Mouse (Mus musculus) layer of hippocampus, adult 18-20 months (tissue): ENCODE measurements around the gene Dnajc12. TPM values are rescaled to one million over a fixed set of nuclear protein-coding genes. Genes with fewer than 3 reads are reported as not detected.
"Not testable (repeated sequence)": the region's sequence is repeated elsewhere in the genome, so short reads cannot be mapped to it uniquely, and the experiment has no call there.

ENCODE experiments used
- DNase-seq, 2 experiments: peaks; one replicate each; pipeline ENCODE4 v3.0.0; 2022; ENCODE audit warnings: low spot score in 2 of 2
- long read RNA-seq: library from polyadenylated mRNA; stranded (forward); transcript quantifications from one replicate; pipeline ENCODE4 v2.0.0, GENCODE M21; 2021
- total RNA-seq, 2 experiments: library from RNA; stranded (reverse); gene quantifications; 2 replicates each; pipeline ENCODE4 v1.2.3; 2021

Dnajc12 gene
- total RNA-seq, result 10 to 100 TPM; 20.8 to 23.4 TPM
- long read RNA-seq, transcript Dnajc12-201 (5 exons, 3,025 nt), result major isoform, 24 of 28 reads
- long read RNA-seq, partial matches to known transcripts, result 1 of 28 reads
- long read RNA-seq, other reads (novel, unspliced or antisense), result 3 of 28 reads

DNA sequence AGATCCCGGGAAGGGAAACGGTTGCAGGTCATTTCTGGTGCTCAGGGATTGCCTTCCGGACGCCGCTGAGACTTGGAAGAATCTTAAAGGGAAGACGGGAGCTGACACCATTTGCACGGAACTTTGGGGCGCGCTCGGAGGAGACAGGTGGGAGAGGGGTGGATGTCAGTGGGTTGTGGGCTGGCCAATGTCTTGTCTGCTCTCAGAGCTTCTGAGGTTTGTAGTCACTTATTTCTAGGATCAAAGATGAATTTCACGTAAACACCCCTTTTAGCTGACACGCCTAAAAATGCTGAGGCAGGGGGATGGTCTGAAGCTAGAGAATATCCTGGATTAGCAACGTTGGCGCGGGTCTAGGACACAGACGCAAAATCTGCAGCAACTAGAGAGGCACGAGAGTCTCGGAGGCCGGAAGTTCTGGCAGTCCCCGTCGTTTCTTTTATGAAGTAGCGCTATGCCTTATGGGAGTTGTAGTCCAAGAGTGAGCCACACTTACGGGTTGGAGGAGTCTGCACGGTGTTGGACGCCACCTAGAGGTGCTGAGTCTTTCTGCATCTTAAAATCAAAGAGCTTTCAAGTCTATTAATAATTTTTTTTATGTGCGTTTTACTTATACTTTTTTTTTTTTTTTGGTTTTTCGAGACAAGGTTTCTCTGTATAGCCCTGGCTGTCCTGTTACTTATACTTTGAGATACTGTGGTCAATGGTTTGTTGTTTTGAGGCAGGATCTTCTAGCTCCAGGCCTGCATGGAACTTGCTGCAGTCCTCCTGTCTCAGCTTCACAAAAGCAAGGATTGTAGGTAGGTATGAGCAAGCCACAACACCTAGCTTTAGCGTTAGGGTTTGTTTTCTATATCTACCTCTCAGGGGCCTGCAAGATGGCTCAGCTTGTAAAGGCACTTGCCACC is at the start of gene Dnajc12:
TSS of gene Dnajc12 (plus strand) at position 72 of the 908 bp plus-strand sequence.
- peak; percentile 82 to 90 for DNase-seq

DNA sequence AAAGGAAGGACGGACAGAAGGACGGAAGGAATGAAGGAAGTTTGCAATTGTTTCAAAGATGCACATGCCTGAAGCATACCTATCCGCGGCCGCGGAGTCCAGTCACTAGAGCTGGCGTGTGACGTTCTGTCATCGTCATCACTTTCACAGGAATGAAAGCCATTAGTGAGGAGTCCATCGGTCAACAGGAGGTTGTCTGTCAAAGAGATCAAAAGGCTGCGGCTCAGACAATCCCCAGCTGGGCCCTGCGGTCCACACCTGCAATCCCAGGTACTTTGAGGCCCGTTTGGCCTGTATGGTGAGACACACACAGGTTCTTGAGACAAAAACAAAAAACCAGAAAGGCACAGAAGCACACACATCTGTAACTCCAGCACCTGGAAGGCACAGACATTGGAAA is 45.3 kb upstream of the Dnajc12 start:
- DNase-seq, result no peak

DNA sequence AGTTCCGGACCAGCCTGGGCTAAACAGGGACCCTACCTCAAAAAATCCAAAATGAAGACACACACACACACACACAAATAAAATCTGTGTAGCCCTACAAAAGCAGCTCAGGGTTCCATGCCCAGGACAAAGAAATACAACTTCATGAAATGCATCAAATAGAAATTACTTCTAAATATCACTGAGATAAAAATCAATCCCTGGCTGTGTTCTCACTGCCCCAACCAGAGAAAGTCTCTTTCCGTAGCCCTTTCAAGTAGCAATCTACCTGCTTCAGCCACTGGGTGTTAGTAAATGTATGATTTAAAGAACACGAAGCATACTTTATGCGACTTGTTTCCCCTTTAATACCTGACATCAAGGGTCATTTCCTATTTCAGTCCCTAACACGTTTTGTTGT is 44.9 kb upstream of the Dnajc12 start:
- DNase-seq, result no peak

DNA sequence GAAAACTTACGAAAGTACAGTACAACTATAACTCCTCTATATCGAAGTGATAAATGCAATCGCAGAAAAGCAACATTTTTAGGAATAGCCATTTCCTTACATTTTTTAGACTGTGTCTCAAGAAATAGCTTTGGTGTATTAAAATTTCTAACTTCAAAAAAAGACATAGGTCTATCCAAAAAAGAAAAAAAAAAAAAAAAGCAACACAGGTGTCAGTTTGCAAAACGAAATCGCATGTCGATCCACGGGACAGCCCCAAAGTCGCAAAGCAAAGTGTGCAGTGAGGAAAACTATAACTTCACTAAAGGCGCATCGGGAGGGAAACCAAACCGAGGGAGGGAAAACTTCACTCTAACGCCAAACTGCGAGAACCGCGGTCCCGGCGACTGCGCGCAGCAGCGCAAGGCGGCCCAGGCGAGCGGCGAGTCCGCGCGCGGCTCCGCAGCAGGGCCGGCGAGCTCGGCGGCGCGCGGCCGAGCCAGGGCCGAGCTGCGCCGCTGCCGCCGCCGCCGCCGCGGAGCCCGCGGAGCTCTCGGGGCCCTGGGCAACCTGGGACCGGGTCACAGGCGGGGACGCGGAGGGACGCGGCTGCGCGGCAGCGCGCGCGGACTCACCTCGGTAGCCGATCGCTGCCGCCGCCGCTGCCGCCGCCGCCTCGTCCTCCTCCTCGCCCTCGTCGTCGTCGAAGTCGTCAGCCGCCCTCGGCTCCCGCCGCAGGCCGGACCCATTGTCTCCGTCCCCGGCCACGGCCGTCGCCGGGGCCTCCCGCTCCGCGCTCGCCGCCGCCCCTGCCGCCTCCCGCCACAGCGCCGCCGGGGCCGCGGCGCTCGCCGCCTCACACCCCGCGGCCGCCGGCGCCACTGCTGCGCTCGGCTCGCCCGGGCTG is 44.0 kb upstream of the Dnajc12 start:
- peak; percentile 19 to 45 for DNase-seq

DNA sequence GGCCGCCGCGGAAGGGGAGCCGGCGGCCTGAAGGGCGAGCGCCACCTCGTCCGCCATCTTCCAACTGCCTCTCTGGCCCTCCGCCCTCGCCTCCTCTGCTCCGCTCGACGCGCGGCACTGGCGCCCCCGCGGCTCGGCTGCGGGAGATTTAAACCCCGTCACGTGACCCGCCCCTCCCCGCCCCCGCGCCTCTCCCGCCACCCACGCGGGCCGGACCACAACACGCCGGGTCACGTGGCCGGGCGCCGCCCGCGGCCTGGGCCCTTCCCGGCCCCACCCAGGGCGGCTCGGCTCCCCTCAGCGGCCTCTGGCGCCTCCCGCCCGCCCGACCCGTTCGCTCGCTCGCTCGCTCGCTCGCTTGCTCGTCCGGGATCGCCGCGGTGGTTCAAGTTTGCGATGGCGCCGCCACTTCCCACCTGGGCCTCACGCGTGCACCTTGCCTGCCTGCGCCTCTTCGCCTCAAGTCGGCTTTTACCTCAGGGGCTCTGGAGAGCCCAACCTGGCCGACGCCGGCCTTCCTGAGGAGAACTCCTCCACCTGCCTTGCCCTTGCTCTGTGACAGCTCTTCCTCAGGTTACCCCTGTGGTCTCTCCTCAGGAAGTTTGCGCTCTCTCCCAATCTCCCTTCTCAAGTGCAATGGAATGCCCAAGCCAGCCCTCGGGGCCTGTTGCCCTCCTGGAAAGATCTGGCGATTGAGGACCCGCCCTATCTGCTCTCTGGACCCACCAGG is 43.2 kb upstream of the Dnajc12 start:
- DNase-seq, result peak; percentile 71 to 85

DNA sequence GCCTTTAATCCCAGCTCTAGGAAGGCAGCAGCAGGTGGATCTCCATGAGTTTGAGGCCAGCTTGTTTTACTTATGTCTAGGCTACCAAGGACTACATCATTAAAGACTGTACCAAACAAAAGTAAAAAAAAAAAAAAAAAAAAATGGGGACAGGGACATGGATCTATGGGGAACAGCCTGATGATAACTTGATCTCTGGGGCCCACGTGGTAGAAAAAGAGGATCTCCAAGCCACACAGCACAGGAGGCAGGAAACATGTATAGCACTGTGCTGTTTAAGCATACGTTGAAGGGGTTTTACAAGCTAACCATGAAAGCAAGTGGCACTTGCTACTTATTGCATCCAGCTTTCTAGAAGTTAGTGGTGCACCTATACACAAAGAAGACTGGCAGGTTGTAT is 40.9 kb upstream of the Dnajc12 start:
- DNase-seq, result no peak

DNA sequence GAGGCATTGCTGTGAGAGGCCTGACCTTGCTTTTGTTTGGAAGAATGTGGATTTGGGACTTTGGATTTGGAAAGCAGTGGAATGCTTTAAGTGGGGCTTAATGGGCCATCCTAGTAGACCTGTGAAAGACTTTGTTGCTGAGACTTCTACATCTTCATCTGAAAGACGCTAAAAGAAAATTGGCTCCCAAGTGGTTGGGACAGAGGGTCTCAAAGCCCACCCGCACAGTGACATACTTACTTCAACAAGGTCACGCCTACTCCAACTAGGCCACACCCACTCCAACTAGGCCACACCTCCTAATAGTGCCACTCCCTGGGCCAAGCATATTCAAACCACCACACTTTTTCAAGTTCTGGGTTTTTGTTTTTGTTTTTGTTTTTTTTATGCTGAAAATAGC is 37.5 kb upstream of the Dnajc12 start:
- DNase-seq, result no peak

DNA sequence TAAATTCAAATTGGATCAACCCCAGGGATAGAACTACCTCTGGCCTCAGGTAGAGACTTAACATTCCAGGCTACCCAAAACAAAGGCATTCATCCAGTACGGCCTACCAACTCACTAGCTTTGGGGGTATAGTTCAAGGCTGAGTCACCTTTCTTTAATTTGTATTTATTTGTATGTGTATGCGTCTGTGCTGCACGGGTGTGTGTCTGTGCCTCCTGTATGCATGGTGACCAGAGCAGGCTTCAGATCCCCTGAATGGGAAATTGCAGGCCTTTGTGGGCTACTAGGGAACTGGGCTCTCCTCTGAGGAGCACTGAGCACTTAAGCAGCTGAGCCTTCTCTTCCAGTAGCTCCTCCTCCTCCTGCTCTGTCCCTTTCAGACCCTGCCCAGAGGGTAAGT is 34.0 kb upstream of the Dnajc12 start:
- no peak for DNase-seq

DNA sequence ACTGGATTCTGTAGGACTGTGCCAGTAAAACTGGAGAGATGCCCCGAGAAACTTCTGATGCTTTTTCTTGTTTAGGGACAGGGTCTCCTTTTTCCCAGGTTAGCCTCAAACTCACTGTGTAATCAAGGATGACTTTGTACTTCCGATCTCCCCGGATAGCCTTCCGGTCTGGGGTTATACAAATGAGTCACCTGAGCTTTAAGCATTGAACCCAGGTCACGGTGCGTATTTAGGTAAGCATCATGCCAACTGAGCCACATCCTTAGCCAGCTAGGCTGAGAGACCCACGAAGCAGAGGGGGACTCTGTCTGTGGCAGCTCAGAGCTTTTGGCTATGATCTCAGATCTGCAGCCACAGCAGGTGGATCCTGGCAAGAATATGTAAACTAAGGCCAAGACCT is 31.6 kb upstream of the Dnajc12 start:
- no peak for DNase-seq

DNA sequence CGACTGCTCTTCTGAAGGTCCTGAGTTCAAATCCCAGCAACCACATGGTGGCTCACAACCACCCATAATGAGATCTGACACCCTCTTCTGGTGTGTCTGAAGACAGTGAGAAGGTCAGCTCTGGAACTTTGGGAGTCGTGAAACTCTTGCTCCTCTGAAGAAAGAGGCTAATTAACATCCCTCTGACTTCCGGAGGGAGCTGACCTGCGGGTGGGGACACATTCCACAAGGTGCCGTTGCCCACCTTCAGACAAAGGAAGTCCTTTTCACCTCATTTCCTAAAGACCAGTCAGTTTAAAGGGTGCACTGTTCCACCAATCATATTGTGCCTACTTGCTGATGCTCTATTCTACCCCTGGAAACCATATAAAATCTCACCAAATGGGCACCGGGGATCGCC is 31.1 kb upstream of the Dnajc12 start:
- not testable (repeated sequence) for DNase-seq

DNA sequence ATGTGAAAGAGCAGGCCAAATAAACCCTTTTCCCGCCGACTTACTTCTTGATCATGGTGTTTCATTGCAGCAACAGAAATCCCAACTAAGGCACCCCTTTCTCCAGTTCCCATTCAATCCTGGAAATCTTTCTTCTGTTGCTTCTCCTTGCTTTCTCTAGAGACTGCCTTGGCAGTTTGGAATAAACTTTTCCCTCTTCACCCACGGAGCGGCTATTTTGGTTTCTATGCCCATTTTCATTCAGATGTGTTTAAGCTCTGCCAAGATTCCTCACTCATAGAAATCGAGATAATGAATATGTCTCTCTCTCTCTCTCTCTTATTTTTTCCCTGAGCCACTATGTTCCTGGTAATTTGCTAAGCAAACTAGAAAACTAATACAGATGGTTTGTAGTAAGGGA is 30.1 kb upstream of the Dnajc12 start:
- DNase-seq, result peak in 1 of 2 experiments; percentile 20

DNA sequence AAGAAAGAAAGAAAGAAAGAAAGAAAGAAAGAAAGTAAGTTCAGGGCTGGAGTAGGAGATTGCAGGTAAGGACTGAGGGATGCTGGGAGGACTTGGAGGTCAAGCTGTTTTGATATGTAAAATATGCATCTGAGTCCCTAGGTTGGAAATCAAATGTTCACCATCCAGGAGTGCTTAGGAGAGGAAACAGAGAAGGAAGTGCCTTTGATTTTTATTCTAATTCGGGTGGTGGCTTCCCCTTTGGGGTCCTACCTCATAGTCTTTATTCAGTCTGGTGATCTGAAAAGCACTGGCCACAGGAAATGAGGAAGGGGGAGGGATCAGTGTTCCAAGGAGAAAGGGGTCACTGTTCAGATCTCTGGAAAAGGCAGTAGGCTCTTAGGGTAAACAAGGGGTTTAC is 21.7 kb upstream of the Dnajc12 start:
- no peak for DNase-seq

DNA sequence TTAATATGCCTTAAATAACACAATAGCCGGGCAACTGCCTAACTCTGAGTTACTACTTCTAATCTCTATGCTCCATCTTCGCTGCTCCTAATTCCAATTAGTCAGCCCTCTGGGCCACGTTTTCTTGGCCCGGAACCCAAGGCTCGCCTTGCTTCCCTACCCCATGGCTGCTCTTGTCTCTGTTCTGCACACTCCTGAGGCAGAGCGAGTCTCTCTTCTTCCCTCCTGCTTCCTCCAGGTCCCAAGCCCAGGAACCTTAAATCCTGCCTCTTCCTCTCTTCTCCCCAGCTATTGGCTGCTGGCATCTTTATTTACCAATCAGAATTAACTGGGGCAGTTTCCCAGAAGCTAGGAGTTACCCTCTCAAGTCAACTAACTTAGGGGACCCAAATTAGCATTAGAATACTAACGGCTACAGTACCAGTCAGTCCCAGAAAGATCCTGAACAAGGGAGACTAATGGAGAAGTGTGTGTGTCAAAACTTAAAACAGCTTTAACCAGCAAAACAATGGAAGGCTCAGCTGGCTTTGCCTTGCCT is 16.3 kb upstream of the Dnajc12 start:
- DNase-seq, result no peak

DNA sequence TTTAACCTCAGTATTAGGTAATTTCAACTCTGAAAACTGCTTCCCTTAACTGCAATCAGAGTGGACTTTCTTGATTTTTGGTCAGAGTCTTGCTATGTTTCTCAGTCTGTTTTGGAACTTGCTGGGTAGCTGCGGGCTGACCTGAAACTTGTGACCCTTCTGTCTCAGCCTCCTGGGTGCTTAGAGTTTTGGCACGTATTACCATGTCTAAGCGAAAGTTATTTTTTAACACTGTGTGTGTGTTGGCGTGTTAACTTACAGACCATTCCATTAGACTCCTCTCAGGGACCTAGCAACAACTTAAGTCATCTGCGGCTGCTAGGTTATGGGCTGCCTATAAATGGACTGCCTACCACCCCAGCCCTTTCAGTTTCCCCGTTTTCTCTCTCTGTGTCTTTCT is 14.9 kb upstream of the Dnajc12 start:
- no peak for DNase-seq

DNA sequence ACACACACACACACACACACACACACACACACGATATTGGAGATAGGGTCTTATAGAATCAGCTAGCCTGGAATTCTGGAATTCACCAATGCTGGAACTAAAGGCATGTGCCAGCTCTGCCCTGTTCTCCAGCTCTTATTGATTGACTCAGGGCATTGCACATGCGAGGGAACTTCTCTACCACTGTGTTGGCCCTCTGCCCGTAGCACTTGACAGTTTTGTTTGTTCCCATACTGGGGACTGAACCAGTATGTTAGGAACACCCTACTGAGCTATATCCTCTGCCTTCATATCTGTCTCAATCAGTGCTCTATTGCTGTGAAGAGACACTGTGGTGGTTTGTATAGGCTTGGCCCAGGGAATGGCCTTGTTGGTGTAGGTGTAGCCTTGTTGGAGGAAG is 14.2 kb upstream of the Dnajc12 start:
- no peak for DNase-seq

DNA sequence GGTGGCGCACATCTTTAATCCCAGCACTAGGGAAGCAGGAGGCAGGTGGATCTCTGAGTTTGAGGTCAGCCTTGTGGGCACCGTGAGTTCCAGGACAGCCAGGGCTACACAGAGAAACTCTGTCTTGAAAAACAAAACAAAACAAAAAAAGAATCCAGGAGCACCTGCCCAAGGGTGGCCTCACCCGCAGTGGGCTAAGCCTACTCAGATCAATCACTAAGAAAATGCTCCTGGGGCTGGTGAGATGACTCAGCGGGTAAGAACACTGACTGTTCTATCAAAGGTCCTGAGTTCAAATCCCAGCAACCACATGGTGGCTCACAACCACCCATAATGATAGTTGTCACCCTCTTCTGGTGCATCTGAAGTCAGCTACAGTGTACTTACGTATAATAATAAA is 5.9 kb upstream of the Dnajc12 start:
- DNase-seq, result no peak

DNA sequence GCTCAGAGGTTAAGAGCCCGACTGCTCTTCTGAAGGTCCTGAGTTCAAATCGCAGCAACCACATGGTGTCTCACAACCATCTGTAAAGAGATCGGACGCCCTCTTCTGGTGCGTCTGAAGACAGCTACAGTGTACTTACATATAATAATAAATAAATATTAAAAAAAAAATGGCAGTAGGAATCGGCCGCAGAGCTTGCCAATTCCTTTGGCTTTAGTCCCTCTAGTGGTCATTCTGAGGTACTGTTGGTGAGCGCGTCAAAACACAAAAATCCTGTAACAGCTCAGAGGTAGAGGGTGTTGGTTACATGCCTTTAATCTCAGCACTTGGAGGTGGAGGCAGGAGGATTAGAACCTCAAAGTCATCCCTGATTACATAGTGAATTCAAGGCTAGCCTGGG is 4.8 kb upstream of the Dnajc12 start:
- peak; percentile 15 to 74 for DNase-seq

DNA sequence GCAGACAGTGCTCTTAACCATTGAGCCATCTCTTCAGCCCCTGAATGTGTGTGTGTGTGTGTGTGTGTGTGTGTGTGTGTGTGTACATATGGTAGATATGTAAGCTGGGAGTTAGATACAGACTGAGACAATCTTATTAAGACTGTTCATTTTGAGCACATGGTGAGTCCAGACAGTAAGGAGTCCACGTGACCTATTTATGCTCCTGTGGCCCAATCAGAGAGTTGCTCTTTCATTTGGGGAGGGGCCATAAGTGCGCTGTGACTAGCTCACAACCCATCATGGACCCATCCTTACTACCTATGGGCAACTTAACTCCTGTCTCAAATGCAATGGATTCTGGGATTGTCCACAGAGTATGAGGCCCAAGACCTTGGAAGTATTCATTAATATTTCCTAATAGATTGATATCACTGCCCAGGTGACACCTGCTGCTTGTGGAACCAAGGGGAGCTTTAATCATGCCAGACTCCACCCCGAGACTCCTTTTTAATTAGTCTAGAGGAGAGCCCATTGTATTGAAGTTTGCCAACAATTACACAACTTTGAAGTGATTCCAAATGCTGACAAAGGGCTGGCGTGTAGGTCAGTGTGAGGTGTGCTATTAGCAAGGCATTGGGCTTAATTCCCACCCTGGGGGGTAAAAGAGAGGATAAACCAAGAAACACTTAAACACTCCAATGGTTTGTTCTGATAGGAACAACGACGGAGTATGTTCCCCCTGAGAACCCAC is 3.1 kb upstream of the Dnajc12 start:
- no peak for DNase-seq

DNA sequence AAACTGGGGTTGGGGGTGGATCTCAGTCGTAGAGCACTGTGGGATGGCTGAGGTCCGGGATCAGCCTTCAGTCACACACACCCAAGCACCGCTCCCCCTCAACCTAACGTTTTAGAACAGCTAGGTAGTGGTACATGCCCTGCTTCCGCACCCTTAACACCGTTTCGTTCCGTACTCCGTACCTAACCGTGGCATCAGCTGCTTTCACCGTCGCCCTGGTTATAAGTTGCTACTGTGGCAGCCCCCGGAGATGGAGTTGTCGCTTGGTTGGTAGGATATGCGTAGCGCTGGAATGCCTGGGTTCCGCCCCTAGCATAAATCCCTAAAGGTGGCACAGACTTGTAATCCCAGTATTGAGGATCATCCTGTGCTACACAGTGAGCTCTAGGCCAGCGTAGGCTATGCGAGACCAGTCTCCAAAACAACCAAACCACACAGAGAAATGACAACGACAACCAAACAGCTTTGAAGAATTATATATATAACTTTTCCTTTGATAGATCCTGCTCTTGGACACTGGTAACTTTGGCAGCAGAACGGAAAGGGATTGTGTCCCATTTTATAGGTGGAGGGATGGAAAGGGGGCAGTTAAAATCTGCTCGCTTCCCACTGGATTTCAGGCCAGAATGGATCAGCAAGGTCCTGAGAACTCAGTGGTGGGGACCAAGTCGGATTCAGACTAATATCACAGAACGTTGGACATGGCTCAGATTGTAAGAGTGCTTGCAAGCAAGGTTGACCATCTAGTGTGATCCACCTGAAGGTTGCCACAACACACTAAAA is 554 bp upstream of the Dnajc12 start, which contains the start of gene Sirt1:
TSS of gene Sirt1 (minus strand) at position 207 of the 783 bp plus-strand sequence.
- peak in 1 of 2 experiments; percentile 17 for DNase-seq
